Mouse (Mus musculus) layer of hippocampus, postnatal 36 days (tissue): ENCODE measurements at regions not wholly inside any gene's neighbourhood (a gene's known extent, or its start where the extent isn't known, plus 50 kb on each side); places are given as distances from the start of the nearest gene placed in this dataset.
A peak's percentile ranks its signal among the peaks of the same experiment; 100 is the strongest.

Experiments used
- DNase-seq, 2 experiments: peaks; one replicate each; pipeline ENCODE4 v3.0.0; 2022

DNA sequence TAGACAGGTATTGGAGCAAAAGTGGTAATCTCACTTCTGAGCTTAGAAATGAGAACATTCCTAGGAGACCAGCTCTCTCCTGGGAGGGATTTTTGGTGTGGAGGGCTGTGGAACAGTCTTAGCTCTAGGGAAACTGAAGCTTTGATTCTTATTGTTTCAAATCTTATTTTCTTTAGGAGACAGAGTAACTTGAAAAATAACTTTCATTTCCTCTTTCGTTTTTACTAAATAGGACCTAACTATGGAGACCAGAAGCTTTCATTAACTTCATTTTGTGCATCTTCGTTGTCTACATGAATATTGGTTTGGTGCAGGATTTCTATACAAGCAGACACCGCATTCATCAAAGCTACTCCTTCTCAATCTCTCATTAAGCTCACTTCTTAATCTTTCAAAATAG, 1010.5 kb upstream of the Msl3l2 start:
- no peak for DNase-seq

DNA sequence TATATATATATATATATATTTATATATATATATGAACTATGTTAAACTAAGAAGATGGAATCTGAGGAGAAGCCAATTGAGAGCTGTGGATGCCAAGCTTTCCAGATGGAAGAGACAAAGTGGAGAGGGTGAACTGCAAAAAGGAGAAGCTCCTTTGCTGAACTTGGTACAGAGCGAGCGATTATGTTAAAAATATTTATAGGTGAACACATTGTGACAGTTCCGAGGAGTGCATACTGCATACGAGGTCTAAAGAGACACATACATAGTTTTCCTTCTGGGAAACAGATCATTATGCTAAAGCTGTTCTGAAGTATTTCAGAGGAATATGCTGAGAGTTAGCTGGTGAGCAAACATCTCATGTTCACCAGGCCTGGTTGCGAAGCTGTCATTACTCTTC, 1009.5 kb upstream of the Msl3l2 start:
- DNase-seq, result no peak

GRCm38 (mm10) chr10:55098278-55098677, 1008.4 kb upstream of the Msl3l2 start:
- DNase-seq, result no peak

- no peak for DNase-seq
These were observed 994.5 kb upstream of the Msl3l2 start for GRCm38 (mm10) chr10:55112217-55112616.

- DNase-seq, result no peak
These were observed 958.5 kb upstream of the Msl3l2 start for GRCm38 (mm10) chr10:55148190-55148589.

GRCm38 (mm10) chr10:55192176-55192575, 914.5 kb upstream of the Msl3l2 start:
- DNase-seq, result no peak

DNA sequence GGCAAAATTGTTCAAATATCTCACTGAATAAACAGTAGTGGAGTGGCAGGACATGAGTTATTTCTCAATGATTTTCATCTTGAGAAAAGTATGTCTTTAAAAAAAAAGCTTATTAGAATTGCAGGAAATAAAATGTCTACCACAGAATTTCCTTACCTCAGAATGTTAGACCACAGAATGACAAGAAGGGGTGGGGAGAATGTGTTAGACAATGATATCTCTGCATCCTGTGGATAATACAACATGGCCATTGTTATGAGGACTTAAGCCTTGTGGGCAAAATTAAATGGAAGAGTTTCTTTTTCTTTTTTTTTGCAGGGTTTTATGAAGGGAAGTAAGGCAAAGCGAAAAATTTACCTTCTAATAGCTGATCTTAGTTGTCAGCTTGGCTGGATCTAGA, 912.6 kb upstream of the Msl3l2 start:
- no peak for DNase-seq

- no peak for DNase-seq
These were observed 911.5 kb upstream of the Msl3l2 start for GRCm38 (mm10) chr10:55195266-55195665.

DNA sequence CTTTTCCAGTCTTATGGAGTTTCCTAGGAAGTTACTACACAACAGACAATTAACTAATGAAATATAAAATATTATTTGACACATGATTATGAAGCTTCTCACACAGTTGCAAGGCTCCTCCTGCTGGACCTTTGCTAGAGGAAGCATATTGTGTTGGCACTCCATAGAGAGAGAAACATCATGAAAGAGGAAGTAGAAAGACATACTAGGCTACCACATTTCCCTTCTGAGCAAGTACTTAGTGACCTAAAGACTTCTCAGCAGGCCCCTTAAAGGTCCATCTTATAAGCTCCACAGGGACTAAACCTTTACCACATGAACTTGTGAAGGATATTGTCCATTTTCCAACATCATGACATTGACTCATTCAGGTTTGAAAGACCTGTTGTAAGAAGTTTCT, 869.6 kb upstream of the Msl3l2 start:
- no peak for DNase-seq

DNA sequence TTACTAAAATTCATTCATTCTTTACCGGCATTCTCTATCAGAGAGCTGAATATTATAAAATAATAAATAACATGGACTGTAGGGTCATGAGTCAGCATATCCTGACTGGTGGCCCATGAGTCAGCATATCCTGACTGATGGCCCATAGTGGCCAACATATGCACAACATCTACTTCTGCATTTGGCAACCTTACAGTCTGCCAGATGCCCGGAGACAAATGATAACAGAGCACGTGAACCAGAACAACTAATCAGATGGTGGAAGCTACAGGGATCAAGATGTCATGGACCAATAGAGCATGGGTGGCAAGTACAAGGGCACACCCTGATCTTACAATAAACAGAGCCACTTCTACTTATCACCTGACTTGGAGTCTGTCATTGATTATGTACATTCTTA, 849.4 kb upstream of the Msl3l2 start:
- no peak for DNase-seq

DNA sequence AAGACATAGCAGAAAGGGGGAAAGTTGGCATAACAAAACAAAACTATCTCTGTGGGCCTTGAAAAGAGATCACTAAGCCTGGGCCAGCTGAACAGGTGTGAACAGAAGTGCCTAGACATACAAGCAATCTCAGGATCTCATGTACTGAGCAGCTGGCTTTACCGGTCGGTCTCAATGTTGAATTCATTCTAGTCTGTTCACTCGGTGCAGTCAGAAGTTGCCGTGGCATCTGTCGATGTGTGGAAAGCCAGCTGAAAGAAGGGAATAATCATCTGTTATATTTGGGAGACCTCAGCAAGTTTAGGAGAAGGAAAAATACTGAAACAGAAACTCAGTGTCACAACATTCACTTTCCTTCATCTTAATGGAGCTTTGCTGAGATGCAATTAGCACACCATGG, 806.6 kb upstream of the Msl3l2 start:
- DNase-seq, result peak in 1 of 2 experiments; percentile 2

GRCm38 (mm10) chr10:55333836-55334235, 772.9 kb upstream of the Msl3l2 start:
- DNase-seq, result no peak

DNA sequence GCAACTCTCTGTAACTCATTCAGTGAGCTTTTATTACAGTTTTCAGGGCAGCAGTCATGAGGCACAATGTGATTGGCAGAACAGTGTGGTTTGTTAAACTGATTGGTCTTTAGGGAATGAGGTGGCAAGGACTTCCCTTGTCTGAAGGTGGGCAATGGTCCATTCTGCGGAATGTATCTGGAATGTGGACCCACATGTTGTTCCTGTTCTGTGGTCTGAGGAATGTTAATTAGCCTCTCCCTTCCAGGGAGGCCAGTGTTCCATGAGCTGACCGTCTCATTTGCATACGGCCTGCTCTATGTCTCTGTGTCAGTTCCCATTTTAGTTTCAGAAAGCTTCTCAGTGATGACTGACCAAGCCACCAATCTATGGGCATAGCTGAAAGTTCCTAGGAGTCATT, 770.7 kb upstream of the Msl3l2 start:
- no peak for DNase-seq

DNA sequence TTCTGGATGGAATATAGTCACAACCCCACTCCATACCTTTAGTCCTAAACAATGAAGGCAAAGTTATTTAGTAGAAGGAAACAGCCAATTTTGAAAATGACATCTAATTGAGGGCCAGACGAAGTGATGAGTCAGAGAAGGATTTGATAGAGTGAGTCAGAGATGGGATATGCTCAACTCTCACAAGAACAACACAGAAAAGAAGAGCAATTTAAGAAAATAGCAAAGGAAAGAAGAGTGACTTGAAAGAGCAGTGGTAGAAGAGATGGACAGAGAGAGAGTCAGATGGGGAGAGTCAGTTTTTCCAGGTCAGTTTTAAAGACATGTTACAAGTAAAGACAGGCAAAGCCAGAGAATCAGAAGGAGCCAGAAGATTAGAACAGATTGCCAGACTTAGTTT, 758.6 kb upstream of the Msl3l2 start:
- DNase-seq, result no peak
